Mouse (Mus musculus) hindbrain, embryonic 12.5 days (tissue): ENCODE measurements around the gene Kdm2b. TPM values are rescaled to one million over a fixed set of nuclear protein-coding genes. Genes with fewer than 3 reads are reported as not detected.

ENCODE experiments used
- polyA plus RNA-seq: library from polyadenylated mRNA; unstranded; fragments of >200 nt; fragmentation: Nextera tagmentation; extraction: Ambion mirVana; gene quantifications from 2 replicates; pipeline ENCODE4 v1.2.1, GENCODE M21; 2016

Gene Kdm2b
- polyA plus RNA-seq, 1 experiment from 2014 or later, result 112 TPM

Other genes with a start within 250 kb of the Kdm2b start
- 48.7 and 50.4 TPM in 2 replicates for gene Camkk2, start 210.4 kb downstream of the Kdm2b start, polyA plus RNA-seq
- gene Anapc5, start 168.5 kb downstream of the Kdm2b start, polyA plus RNA-seq, result 508 and 529 TPM in 2 replicates
- 49.9 and 50.7 TPM in 2 replicates for gene Rnf34, start 139.8 kb downstream of the Kdm2b start, polyA plus RNA-seq
- 13.5 and 13.6 TPM in 2 replicates for gene Orai1, start 25.3 kb upstream of the Kdm2b start, polyA plus RNA-seq
- gene Morn3, start 57.2 kb upstream of the Kdm2b start, polyA plus RNA-seq, result 0.35 and 0.73 TPM in 2 replicates
- gene Tmem120b, start 78.6 kb upstream of the Kdm2b start, polyA plus RNA-seq, result 14.3 and 17.8 TPM in 2 replicates
- gene Rhof, start 142.9 kb upstream of the Kdm2b start, polyA plus RNA-seq, result 2.6 and 2.8 TPM in 2 replicates
- 13.8 and 14.3 TPM in 2 replicates for gene Setd1b, start 152.4 kb upstream of the Kdm2b start, polyA plus RNA-seq
- gene Psmd9, start 179.6 kb upstream of the Kdm2b start, polyA plus RNA-seq, result 70.2 and 74.6 TPM in 2 replicates
- not detected in 2 replicates for gene Hpd, start 192.9 kb upstream of the Kdm2b start, polyA plus RNA-seq